Mouse (Mus musculus): ENCODE results near the gene Epb41l1.

DNA sequence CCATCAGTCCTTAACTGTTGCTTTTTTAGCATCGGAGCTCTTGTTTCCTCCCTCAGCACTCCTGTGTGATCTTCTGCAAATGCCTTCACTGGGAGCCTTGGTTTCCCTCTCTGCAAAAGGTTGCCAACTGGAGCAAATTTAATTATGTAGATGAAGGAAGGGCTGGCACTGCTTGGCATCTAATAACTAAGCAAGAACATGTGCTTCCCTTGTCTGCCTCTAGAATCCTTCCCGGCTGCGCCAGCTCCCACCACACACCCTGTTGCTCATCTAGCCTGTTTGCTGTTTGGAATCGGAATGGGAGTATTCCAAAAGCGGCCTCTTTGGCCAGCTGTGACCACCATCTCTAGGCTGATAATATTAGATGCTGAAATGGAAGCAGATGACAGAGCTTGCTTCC, 98.9 kb downstream of the Epb41l1 start:
- TF ChIP-seq POLR2A (IDR thresholded peaks at IDR 0.05; ENCODE audit: low read depth, low read length): no peak
- no peak for TF ChIP-seq CTCF (conservative IDR thresholded peaks at IDR 0.05; ENCODE audit: insufficient read depth, insufficient read length, low read depth, low read length)
